Mouse (Mus musculus): Measurements from ENCODE around the gene Frmpd2.
"Not testable (repeated sequence)": the region's sequence is repeated elsewhere in the genome, so short reads cannot be mapped to it uniquely, and the experiment has no call there.

Gene Frmpd2

DNA sequence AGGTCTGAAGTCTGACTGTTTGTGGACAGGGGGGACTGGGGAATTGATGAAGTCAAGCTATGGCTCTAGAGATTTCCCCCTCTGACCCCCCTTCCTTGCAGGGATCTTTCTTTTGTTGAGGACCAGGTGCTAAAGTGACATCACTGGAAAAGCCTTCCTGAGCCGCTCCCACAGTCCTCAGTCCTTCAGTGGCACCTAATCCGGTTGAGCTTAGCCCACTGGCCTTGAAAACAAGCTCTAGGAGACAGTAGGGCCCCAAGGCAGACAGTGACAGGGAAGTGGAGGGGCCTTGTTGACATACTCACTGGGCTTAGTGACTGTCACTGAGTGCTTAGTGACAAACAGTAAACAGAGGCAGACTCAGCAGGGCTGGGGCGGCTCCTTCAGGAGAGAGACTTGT, at the start of gene Frmpd2:
Frmpd2 (plus strand) TSS at position 366 of the 400 bp plus-strand sequence.
- no peak for DNase-seq

DNA sequence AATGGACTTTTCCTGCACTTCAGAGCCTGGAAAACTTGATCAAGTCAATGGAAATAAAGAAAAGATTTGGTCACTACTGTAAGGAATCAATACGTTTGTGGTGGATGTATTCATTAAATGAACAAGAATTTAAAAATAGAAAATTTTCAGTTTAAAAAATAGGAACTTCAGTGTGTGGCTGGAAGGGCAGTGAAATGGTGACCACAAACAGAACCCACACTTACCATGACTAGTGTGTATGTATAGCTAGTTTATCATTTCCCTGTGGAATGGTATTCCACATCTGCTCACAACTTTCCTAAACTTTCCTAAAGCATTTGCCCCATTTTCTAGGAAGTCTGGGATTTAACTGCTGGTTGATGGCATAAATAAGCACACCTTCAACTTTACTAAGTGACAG, 48.5 kb upstream of the Frmpd2 start:
- DNase-seq: no peak

GRCm38 (mm10) chr14:33424124-33424523, 47.4 kb upstream of the Frmpd2 start:
- DNase-seq: no peak

DNA sequence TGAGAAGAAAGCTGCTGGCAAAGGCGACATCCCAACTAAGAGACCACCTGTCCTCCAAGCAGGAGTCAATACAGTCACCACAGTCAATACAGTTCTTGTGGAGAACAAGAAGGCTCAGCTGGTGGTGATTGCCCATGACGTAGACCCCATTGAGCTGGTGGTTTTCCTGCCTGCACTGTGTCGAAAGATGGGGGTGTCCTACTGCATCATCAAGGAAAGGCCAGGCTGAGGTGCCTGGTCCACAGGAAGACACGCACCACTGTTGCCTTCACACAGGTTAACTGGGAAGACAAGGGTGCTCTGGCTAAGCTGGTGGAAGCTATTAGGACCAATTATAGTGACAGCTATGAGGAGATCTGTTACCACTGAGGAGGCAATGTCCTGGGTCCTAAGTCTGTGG, 39.0 kb upstream of the Frmpd2 start:
- not testable (repeated sequence) for DNase-seq

DNA sequence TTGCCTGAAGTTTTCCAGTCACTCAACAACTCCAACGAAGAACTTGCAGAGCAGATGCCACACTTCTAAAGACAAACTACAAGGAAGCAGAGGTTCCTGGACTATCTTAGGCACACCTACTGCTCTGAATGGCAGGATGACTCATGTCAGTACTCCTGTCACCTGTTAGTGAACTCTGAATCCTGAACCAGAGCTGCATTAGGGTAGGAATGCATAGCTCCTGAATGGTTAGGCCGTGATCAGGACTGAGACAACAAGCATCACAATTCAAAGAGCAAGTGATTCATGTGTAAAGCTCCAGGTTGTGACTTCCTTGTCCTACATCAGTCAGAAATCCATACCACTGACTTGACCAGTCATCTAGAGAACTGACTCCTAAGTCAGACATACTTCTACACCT, 27.7 kb upstream of the Frmpd2 start:
- no peak for DNase-seq

GRCm38 (mm10) chr14:33445962-33446361, 25.5 kb upstream of the Frmpd2 start:
- no peak for DNase-seq

DNA sequence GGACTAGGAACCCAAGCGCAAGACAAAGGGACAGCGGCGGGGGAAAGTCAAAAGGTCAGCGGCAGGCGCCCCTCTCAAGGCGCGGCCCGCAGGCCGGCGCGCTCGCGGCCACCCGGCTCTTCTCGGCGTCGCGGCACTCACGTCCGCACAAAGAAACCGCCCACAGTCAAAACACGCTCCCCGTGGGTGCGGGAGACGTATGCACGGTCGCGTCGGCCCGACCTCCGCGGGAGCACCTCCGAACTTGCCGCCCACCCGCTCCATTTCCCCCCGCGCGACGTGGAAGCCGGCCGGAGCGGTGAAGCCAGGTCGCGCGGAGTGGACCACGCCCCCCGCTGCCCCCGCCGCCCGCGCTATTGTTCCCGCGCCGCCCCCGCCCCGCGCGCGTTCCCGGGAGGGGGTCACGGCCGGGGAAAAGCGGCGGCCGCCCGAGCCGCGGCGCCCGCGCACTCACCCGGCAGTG, 24.9 kb upstream of the Frmpd2 start:
- no peak for DNase-seq

DNA sequence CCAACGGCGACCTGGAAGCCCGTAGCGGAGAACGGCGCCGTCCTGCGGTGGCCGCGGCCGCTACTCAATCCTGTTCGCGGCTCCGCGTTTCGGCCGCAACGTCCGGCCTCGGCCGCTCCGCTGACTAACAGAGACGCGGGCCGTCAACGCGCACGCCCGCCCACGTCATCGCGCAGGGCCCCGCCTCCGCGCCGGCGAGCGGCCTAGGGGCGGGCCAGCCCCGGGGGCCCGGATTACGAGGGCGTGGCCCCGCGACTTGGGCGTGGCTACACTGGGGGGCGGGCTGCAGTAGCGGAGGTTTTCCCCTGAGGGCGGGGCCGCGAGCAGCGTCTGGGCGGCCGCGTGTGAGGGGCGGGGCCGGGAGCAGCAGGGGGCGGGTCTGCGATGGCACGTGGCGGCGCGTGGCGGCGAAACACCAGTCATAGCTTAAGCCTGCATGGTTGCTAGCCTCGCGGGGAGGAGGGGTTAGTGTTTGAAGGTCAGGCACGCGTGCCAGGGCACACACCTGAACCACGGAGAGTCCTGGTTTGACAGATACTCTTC, 24.4 kb upstream of the Frmpd2 start, which contains the start of gene Mapk8:
Mapk8 (minus strand) TSS at position 132 of the 543 bp plus-strand sequence.
- peak; percentile 97 to 99 for DNase-seq

DNA sequence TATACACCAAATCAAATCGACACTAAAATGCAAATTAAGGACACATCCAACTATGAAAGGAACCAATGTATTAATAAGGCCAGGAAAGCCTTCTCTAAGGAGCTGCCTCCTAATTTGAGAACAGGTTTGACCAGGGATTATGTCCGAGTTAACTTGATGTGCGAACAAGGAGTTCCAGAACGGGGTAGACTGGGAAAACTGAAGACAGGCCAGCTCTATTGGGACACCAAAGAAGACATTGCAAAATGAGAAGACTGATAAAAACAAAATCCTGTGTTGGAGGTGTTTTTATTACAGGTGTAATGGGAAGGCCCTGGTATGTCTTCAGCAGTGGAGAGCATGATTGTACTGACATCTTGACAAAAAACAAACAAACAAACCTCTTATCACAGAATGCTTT, 23.2 kb upstream of the Frmpd2 start:
- no peak for DNase-seq

DNA sequence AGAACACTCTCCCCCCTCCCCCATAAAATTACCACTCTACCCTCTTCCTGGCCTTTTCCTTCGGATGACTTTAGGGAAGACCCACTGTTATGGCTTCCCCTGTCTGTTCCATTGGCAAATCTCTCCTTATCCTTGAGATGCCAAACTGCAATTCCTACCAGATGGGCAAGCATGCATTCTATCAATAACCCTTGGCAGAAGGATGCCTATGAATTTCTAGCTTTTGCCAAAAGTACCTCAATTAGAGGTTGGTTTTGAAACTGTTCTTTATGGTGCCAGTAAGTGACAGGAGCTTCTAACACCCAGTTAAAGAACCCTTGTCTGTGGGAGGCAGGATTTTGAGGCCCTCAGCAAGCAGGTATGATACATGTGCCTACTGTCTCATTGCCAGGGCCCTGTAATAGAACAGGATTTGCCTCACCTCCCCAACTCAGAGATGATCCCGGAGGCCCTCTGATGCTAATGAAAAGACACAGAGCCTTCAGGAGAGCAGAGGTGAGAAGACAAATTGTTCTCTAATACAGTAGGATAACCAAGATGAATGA, 22.1 kb upstream of the Frmpd2 start:
- DNase-seq: no peak

DNA sequence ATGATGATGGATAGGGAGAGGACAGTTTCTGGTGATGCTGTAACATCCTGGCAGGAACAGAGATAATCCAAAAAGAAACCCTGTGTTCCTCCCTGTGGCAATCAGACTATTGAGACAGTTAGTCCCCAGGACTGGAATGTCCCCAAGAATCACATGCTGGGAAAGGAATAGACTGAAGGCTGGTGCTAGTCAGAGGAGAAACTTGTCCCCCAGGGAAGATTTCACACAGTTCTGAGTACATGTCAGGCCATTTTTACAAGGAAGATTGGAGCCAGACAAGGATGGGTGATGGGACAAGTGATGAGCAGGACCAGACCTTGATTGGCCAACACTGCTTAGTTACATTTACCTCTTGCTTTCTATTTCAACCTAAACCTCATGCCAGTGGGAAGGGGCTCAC, 21.2 kb upstream of the Frmpd2 start:
- no peak for DNase-seq

DNA sequence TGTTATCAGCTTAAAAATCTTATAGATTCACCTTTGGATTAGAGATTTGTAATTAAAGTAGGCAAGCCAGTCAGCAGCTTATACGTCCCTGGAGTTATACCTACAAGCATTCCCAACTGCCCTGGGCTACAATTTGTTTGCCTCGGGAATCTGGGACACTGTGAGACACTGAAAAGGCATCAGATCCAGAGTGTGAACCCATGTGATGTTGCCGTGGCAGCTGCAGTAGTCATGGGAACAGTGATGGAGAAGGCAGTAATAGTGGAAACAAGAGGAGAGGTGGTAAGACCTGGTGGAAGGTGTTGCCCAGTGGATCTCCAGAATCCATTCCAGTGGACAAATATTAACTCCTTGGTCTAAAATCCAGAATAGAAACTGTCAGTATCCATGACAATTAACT, 7.8 kb upstream of the Frmpd2 start:
- DNase-seq: no peak

GRCm38 (mm10) chr14:33467766-33468165, 3.7 kb upstream of the Frmpd2 start:
- DNase-seq: no peak

DNA sequence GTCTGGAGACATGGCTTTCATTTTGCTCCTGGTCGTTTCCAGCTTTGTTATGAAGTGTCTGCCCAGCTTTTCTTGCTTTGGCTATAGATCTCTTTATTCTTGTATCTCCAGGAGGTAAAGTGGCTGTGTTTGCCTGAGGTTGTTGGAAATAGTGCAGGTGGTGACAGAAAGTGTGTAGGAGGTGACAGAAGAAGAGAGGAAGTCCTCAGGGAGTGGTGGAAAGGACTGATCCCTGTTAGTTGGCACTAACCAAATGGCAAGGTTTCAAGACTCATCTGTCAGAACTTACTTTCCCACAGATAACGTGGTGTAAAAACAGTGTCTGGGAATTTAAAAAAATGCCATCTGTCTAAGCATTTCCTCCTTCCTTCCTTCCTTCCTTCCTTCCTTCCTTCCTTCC, 3.0 kb downstream of the Frmpd2 start:
- no peak for DNase-seq

- DNase-seq: no peak
These were observed 4.7 kb downstream of the Frmpd2 start for GRCm38 (mm10) chr14:33476094-33476760.

DNA sequence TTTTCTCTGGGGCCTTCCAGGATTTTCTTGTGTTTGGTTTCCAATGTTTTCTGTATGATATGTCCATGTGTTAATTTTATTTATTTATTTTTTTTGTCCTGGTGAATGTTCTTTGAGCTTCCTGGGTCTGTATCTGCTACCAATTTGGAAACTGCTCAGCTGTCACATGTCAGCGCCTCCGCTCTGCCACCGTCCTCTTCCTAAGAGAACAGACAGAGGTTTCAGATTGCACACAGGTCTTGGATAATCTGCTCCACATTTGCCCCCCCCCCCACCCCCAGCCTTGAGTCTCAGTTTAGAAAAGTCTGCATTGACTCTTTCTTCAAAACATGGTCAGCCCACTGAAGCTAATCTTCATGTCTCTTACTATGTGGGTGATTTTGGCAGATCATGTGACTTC, 10.5 kb downstream of the Frmpd2 start:
- DNase-seq: no peak

- DNase-seq: peak; percentile 76 to 85
These were observed 16.5 kb downstream of the Frmpd2 start for GRCm38 (mm10) chr14:33487805-33488550.

DNA sequence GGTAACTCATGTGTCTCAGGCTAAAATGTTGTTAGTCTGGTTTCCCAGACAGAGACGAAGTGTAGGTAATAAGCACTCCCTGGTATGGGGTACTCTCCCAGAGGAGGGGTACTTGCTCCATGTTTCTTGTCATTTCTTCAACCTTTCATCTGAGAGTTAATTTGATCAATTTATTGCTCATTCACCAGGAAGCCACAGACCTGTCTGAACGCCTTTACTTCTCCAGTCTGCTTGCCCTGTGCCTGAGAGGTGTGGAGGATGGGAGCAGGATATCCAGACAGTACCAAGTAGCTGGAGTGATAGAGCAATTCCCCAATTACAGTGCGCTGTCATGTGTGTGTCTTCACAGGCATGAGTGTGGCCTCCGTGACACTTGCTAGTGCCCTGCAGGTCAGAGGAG, 23.7 kb downstream of the Frmpd2 start:
- no peak for DNase-seq

- no peak for DNase-seq
These were observed 25.9 kb downstream of the Frmpd2 start for GRCm38 (mm10) chr14:33497418-33497817.

GRCm38 (mm10) chr14:33498849-33499248, 27.4 kb downstream of the Frmpd2 start:
- peak in 1 of 2 experiments; percentile 10 for DNase-seq

DNA sequence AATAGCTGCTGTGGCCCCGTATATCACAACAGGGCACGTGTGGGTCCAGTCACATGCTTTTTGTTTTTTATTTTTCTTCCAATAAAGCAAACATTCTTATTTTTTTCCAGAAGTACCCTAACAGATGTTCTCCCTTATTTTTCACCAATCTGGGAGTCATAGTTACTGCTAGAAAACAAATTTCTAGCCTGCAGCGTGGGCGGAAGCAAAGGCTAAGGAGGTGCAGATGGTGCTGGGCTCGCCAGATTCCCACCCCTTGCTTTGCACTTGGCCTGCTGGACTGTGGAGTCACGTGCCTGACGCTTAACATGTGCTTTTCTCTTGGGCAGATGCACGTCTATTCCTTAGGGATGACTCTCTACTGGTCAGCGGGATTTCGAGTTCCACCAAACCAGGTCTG, 29.1 kb downstream of the Frmpd2 start:
- DNase-seq: peak; percentile 7 to 13

- no peak for DNase-seq
These were observed 31.8 kb downstream of the Frmpd2 start for GRCm38 (mm10) chr14:33503311-33503710.

DNA sequence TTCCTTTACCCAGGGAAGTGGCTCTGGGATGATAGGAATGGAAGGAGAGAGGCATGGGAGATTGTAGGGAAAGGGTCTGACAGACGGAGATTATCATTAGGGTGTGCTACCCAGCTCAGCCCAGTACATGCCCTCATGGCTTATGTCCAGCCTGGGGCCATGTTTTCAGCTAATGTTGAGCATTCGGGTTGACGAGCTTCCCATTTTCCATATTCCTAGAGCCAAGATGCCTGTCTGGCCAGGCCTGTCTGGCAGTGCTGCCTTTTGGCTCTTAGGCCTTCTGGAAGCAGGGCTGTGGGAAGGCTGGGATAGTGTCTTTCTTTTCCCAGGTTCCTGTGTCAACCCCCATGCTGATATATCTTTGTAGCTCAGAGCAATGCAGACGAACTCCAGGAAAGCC, 35.2 kb downstream of the Frmpd2 start:
- DNase-seq: no peak

- no peak for DNase-seq
These were observed 37.2 kb downstream of the Frmpd2 start for GRCm38 (mm10) chr14:33508660-33509059.
